Mouse (Mus musculus) midbrain, postnatal 0 days (tissue): Measurements from ENCODE around the gene Fitm1. TPM values are rescaled to one million over a fixed set of nuclear protein-coding genes. Genes with fewer than 3 reads are reported as not detected.
A peak's percentile ranks its signal among the peaks of the same experiment; 100 is the strongest.

Source experiments
- ATAC-seq: fragments of 200-750 bp; cut with Nextera tagmentation; 2 replicates; pipeline ENCODE4 v1.8.0; 2017; ENCODE audit warnings: moderate number of reproducible peaks, mild to moderate bottlenecking, moderate TSS enrichment, moderate library complexity; ENCODE audit not compliant: low FRiP score
- DNase-seq: peaks from one replicate; pipeline ENCODE4 v3.0.0-alpha.2; 2015; ENCODE audit warnings: low spot score
- H3K27ac ChIP-seq: fragments of 300-500 bp; sonication (generic); 2 replicates; pipeline ENCODE4 v1.5.1; 2014; ENCODE audit warnings: low read depth, mild to moderate bottlenecking, low read length, mixed read lengths
- H3K27me3 ChIP-seq: fragments of 300-500 bp; sonication (generic); 2 replicates; pipeline ENCODE4 v1.6.1; 2014; ENCODE audit warnings: low read length, control low read depth, mixed read lengths; ENCODE audit not compliant: insufficient read depth
- H3K36me3 ChIP-seq: fragments of 300-500 bp; sonication (generic); 2 replicates; pipeline ENCODE4 v1.6.1; 2014; ENCODE audit warnings: low read length, control low read depth, mixed read lengths; ENCODE audit not compliant: insufficient read depth
- H3K4me1 ChIP-seq: fragments of 300-500 bp; sonication (generic); 2 replicates; pipeline ENCODE4 v1.6.1; 2014; ENCODE audit warnings: mild to moderate bottlenecking, control low read depth, antibody characterized with exemption, low read length, mixed read lengths; ENCODE audit not compliant: insufficient read depth
- H3K4me2 ChIP-seq: fragments of 300-500 bp; sonication (generic); 2 replicates; pipeline ENCODE4 v1.6.1; 2014; ENCODE audit warnings: low read depth, mild to moderate bottlenecking, low read length, mixed read lengths; ENCODE audit not compliant: poor library complexity, severe bottlenecking
- H3K4me3 ChIP-seq: fragments of 300-500 bp; sonication (generic); 2 replicates; pipeline ENCODE4 v1.5.1; 2014; ENCODE audit warnings: low read depth, mild to moderate bottlenecking, low read length, moderate library complexity
- H3K9ac ChIP-seq: fragments of 300-500 bp; sonication (generic); replicated peaks from 2 replicates; pipeline ENCODE4 v1.6.1; 2014; ENCODE audit warnings: mild to moderate bottlenecking, low read length, moderate library complexity, mixed read lengths; ENCODE audit not compliant: poor library complexity, severe bottlenecking
- H3K9me3 ChIP-seq: fragments of 300-500 bp; sonication (generic); 2 replicates; pipeline ENCODE4 v1.6.1; 2016; ENCODE audit warnings: low read length, control low read depth
- CTCF ChIP-seq: IDR thresholded peaks from 2 replicates; pipeline ENCODE4 v1.5.1; 2016; ENCODE audit warnings: antibody characterized with exemption, mild to moderate bottlenecking
- WGBS: fragments of 180-500 bp; shearing (Covaris S2); extraction: QIAGEN DNeasy Blood & Tissue Kit; methylation state at CpG from one replicate; pipeline ENCODE4 v1.1.7; 2014; 5-methylcytosine and 5-hydroxymethylcytosine counted together
- polyA plus RNA-seq: library from polyadenylated mRNA; unstranded; fragments of >200 nt; fragmentation: Nextera tagmentation; extraction: Ambion mirVana; gene quantifications from 2 replicates; pipeline ENCODE4 v1.2.1, GENCODE M21; 2015
- total RNA-seq: library from RNA; depleted of rRNA; stranded (reverse); fragments of >200 nt; gene quantifications from 2 replicates; pipeline ENCODE4 v1.2.3, GENCODE M21; 2014

Fitm1 gene
- total and polyA plus RNA-seq, 2 experiments from 2014 or later, result 0.16 to 0.33 TPM

GRCm38 (mm10) chr14:55540787-55541321, 34.6 kb upstream of the Fitm1 start:
- ATAC-seq (peak; percentile 63), DNase-seq (peak; percentile 72)
- Histone ChIP-seq H3K4me3 (peak overlapping the region; percentile 51), H3K27me3 (no peaks in the 10 kb centered on the region), H3K4me1 (0 out of 2 replicates have a peak, but pooled peaks cover 2% of the 10 kb centered on the region), H3K4me2 (peak overlapping the region; percentile 75), H3K9ac (peak overlapping the region; percentile 75), H3K9me3 (no peaks in the 10 kb centered on the region), H3K36me3 (peaks cover 20% of the 10 kb centered on the region), H3K27ac (peak overlapping the region; percentile 90)
- 5% methylated on average over 9 of the region's 10 CpGs for WGBS
- TF ChIP-seq CTCF, result no peak

DNA sequence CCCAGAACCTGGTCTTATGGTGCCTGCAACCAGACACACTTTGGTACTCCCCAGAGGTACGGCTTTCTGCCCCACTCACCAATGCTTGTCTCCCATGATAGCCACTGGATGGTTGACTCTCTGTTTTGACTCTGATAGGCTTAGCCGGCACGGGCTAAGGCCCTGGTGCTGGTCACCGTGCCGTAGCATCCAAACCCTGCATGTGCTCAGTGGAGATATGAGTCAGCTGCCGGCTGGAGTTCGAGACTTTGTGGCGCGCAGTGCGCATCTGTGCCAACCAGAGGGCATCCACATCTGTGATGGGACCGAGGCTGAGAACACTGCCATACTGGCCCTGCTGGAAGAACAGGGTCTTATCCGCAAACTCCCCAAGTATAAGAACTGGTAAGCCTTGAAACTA, 33.1 kb upstream of the Fitm1 start:
- 98% methylated on average over 12 of the region's 12 CpGs for WGBS

DNA sequence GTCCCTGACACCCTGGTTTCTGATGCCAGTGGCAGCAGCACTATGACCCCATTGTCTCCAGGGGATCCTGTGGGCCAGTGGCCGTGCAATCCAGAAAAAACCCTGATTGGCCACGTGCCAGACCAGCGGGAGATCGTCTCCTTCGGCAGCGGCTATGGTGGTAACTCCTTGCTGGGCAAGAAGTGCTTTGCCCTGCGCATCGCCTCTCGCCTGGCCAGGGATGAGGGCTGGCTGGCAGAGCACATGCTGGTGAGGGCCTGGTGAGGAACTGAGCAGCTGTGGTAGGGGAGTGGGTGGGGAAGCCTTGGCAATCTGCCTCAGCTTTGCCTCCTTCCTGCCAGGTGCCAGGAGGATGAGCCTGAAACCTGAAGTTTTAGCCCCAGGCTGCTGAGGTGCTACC, 31.1 kb upstream of the Fitm1 start:
- Histone ChIP-seq H3K27ac (no peak overlapping the region), H3K27me3 (no peaks in the 10 kb centered on the region), H3K4me2 (no peak overlapping the region), H3K36me3 (peaks cover 48% of the 10 kb centered on the region), H3K4me3 (no peak overlapping the region), H3K4me1 (0 out of 2 replicates have a peak, but pooled peaks cover 2% of the 10 kb centered on the region), H3K9me3 (no peaks in the 10 kb centered on the region), H3K9ac (no peak overlapping the region)
- DNase-seq, result no peak
- TF ChIP-seq CTCF, result no peak
- no peak for ATAC-seq
- WGBS, result 70% methylated on average over 9 of the region's 9 CpGs

More for the DNA sequence above, 33.1 kb upstream of the Fitm1 start:
- ATAC-seq (no peak), DNase-seq (no peak)
- H3K4me3 ChIP-seq, result no peak overlapping the region
- H3K9me3 ChIP-seq, result no peaks in the 10 kb centered on the region
- H3K27me3 ChIP-seq, result no peaks in the 10 kb centered on the region
- no peak overlapping the region for H3K4me2 ChIP-seq
- H3K9ac ChIP-seq, result no peak overlapping the region
- 0 out of 2 replicates have a peak, but pooled peaks cover 2% of the 10 kb centered on the region for H3K4me1 ChIP-seq
- peaks cover 30% of the 10 kb centered on the region for H3K36me3 ChIP-seq
- H3K27ac ChIP-seq, result no peak overlapping the region
- no peak for TF ChIP-seq CTCF

DNA sequence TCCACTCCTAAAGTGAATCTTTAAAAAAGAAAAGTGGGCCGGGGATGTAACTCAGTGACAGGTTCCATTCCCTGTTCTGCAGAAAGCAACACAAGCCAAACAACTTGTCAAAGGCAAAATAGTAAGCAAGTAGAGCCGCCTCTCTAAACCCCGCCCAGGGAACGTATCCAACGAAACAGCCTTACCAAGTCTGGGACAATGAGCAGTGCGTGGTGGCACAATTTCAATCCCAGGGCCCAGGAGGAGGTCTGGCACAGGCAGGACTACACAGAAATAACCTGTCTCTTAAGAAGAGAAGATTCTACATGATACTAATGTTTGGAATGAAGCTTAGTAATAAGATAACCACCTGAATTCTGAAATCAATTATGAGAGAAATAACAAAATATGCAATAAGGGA, 25.2 kb upstream of the Fitm1 start:
- peaks cover 42% of the 10 kb centered on the region for H3K36me3 ChIP-seq
- no peaks in the 10 kb centered on the region for H3K4me1 ChIP-seq
- H3K4me3 ChIP-seq, result no peak overlapping the region
- no peak overlapping the region for H3K9ac ChIP-seq
- TF ChIP-seq CTCF, result no peak
- ATAC-seq (no peak), DNase-seq (no peak)
- H3K27me3 ChIP-seq, result no peaks in the 10 kb centered on the region
- WGBS, result 80% methylated on average over 6 of the region's 6 CpGs
- H3K4me2 ChIP-seq, result no peak overlapping the region
- H3K9me3 ChIP-seq, result no peaks in the 10 kb centered on the region
- H3K27ac ChIP-seq, result no peak overlapping the region

GRCm38 (mm10) chr14:55551347-55551746, 24.1 kb upstream of the Fitm1 start:
- no peaks in the 10 kb centered on the region for H3K27me3 ChIP-seq
- TF ChIP-seq CTCF, result no peak
- no peak overlapping the region for H3K4me3 ChIP-seq
- no peak overlapping the region for H3K9ac ChIP-seq
- no peaks in the 10 kb centered on the region for H3K9me3 ChIP-seq
- no peak for ATAC-seq
- H3K4me1 ChIP-seq, result no peaks in the 10 kb centered on the region
- WGBS, result 69% methylated on average over 5 of the region's 5 CpGs
- H3K36me3 ChIP-seq, result peaks cover 32% of the 10 kb centered on the region
- no peak overlapping the region for H3K27ac ChIP-seq
- H3K4me2 ChIP-seq, result no peak overlapping the region
- DNase-seq, result no peak

GRCm38 (mm10) chr14:55551794-55552193, 23.6 kb upstream of the Fitm1 start:
- Histone ChIP-seq H3K27ac (no peak overlapping the region), H3K9me3 (no peaks in the 10 kb centered on the region), H3K4me2 (no peak overlapping the region), H3K4me3 (no peak overlapping the region), H3K9ac (no peak overlapping the region), H3K27me3 (no peaks in the 10 kb centered on the region), H3K36me3 (peaks cover 28% of the 10 kb centered on the region), H3K4me1 (no peaks in the 10 kb centered on the region)
- TF ChIP-seq CTCF, result no peak
- DNase-seq (no peak), ATAC-seq (no peak)
- WGBS, result 92% methylated on average over 8 of the region's 8 CpGs
